Mouse (Mus musculus) heart, embryonic 14.5 days (tissue): Measurements from ENCODE around the gene Rapgef2. TPM values are rescaled to one million over a fixed set of nuclear protein-coding genes. Genes with fewer than 3 reads are reported as not detected.

Experiments used
- ATAC-seq: fragments of 200-750 bp; cut with Nextera tagmentation; 2 replicates; pipeline ENCODE4 v1.8.0; 2017; ENCODE audit warnings: low read depth, moderate TSS enrichment; ENCODE audit not compliant: insufficient number of reproducible peaks, insufficient read depth, low FRiP score
- H3K27ac ChIP-seq, 2 experiments: fragments of 200-500 bp in 1 of 2; fragments of 300-500 bp in 1 of 2; sonication (generic) in 1 of 2; replicated peaks in 1 of 2; 2 replicates each; pipeline ENCODE4 v1.5.1; 2012 to 2014; ENCODE audit warnings: low read depth in 2 of 2, low read length in 2 of 2, control low read depth in 1 of 2, mild to moderate bottlenecking in 1 of 2, mixed read lengths in 1 of 2; ENCODE audit not compliant: control insufficient read depth in 1 of 2, insufficient read depth in 1 of 2
- H3K27me3 ChIP-seq: fragments of 300-500 bp; sonication (generic); 2 replicates; pipeline ENCODE4 v1.6.1; 2014; ENCODE audit warnings: mild to moderate bottlenecking, low read length, control low read depth; ENCODE audit not compliant: control insufficient read depth, insufficient read depth
- H3K36me3 ChIP-seq: fragments of 300-500 bp; sonication (generic); 2 replicates; pipeline ENCODE4 v1.6.1; 2014; ENCODE audit warnings: mild to moderate bottlenecking, control low read depth, low read length, mixed read lengths; ENCODE audit not compliant: control insufficient read depth, insufficient read depth
- H3K4me1 ChIP-seq, 2 experiments: fragments of 200-500 bp in 1 of 2; fragments of 300-500 bp in 1 of 2; sonication (generic) in 1 of 2; 2 replicates each; pipeline ENCODE4 v1.6.1; 2012 to 2014; ENCODE audit warnings: low read length in 2 of 2, control low read depth in 1 of 2, mixed read lengths in 1 of 2; ENCODE audit not compliant: control insufficient read depth in 2 of 2, insufficient read depth in 2 of 2
- H3K4me2 ChIP-seq: fragments of 300-500 bp; sonication (generic); 2 replicates; pipeline ENCODE4 v1.6.1; 2014; ENCODE audit warnings: mild to moderate bottlenecking, low read length
- H3K4me3 ChIP-seq, 2 experiments: fragments of 200-500 bp in 1 of 2; fragments of 300-500 bp in 1 of 2; sonication (generic) in 1 of 2; 2 replicates each; pipeline ENCODE4 v1.5.1; 2012 to 2014; ENCODE audit warnings: low read length in 2 of 2, mild to moderate bottlenecking in 2 of 2, control low read depth in 1 of 2, low read depth in 1 of 2, moderate library complexity in 1 of 2; ENCODE audit not compliant: control insufficient read depth in 1 of 2, insufficient read depth in 1 of 2
- H3K9ac ChIP-seq: fragments of 300-500 bp; sonication (generic); 2 replicates; pipeline ENCODE4 v1.6.1; 2014; ENCODE audit warnings: mild to moderate bottlenecking, low read length
- H3K9me3 ChIP-seq: fragments of 300-500 bp; sonication (generic); 2 replicates; pipeline ENCODE4 v1.6.1; 2016; ENCODE audit warnings: low read length, control low read depth; ENCODE audit not compliant: control insufficient read depth
- WGBS: fragments of 180-500 bp; shearing (Covaris S2); extraction: QIAGEN DNeasy Blood & Tissue Kit; methylation state at CpG from one replicate; pipeline ENCODE4 v1.1.7; 2014; 5-methylcytosine and 5-hydroxymethylcytosine counted together
- polyA plus RNA-seq: library from polyadenylated mRNA; unstranded; fragments of >200 nt; fragmentation: Nextera tagmentation; extraction: Ambion mirVana; gene quantifications from 2 replicates; pipeline ENCODE4 v1.2.1, GENCODE M21; 2014

Gene Rapgef2
- polyA plus RNA-seq, 1 experiment from 2014 or later = 7.3 TPM

- H3K9ac ChIP-seq = peak overlapping the region; percentile 64
- 0 out of 2 replicates have a peak, but pooled peaks cover 3% of the 10 kb centered on the region for H3K36me3 ChIP-seq
- no peaks in the 10 kb centered on the region for H3K9me3 ChIP-seq
- WGBS = 7% methylated on average over 6 of the region's 6 CpGs
- peaks cover 11 to 33% of the 10 kb centered on the region in 2 experiments for H3K4me1 ChIP-seq
- peak overlapping the region; percentile 61 for H3K4me2 ChIP-seq
- ATAC-seq = peak; percentile 78; the same call in 1 of the 2 replicates
- peak overlapping the region; percentile 91 to 94 for H3K27ac ChIP-seq
- H3K27me3 ChIP-seq = no peaks in the 10 kb centered on the region
- peak overlapping the region in 1 of 2 experiments; percentile 26; a peak in 2 of 4 replicates for H3K4me3 ChIP-seq
Observed at GRCm38 (mm10) chr3:79161834-79162401, 124.4 kb downstream of the Rapgef2 start.

DNA sequence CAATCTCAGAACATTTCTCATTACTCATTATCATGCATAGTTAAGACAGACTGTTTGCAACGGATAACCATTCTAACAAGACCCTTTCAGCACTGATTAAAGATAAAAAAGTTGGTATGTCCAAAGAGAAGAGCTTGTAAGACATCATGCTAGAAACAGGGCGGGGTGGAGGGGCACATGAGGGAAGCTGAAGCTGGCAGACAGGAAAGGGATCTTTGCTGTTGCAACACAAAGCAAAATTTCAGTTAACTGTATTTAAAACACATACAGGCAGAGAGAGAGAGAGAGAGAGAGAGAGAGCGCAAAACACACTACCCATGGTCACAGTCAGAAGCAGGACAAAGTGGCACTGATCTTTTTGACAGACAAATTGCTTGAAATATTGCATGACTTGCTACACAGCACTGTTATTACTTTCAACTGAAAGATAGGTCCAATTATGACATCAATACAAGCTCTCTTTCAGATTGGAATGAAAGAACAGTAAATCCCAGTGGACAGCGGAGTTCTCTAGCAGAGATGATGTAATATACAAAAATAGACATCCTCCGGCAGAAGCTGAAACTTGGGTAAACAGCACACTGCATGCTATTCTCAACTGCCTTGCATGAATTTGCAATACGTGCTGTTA, 125.1 kb downstream of the Rapgef2 start:
- peak overlapping the region; percentile 61 for H3K4me2 ChIP-seq
- H3K9ac ChIP-seq = peak overlapping the region; percentile 64
- WGBS = 12% methylated on average over 6 of the region's 6 CpGs
- H3K4me3 ChIP-seq = peak overlapping the region in 1 of 2 experiments; percentile 26; a peak in 2 of 4 replicates
- H3K9me3 ChIP-seq = no peaks in the 10 kb centered on the region
- peak overlapping the region; percentile 91 to 94 for H3K27ac ChIP-seq
- peak; percentile 72 for ATAC-seq
- no peaks in the 10 kb centered on the region for H3K27me3 ChIP-seq
- peaks cover 11 to 33% of the 10 kb centered on the region in 2 experiments for H3K4me1 ChIP-seq
- H3K36me3 ChIP-seq = 0 out of 2 replicates have a peak, but pooled peaks cover 3% of the 10 kb centered on the region

DNA sequence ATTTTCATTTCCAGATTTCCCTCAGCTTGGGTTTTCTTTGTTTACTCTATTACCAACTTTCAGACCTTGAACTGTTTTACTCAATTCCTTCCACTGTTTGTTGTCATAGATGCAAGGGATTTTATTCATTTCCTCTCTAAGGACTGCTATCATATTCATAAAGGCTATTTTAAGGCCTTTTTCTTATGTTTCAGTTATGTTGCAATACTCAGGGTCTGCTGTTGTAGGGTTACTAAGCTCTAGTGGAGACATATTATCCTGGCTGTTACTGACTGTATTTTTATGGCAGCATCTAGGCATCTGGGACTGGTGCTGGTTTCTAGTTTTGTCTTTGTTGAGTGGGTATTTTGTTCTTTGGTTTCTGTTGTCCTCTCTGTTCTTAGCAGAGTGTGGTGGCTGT, 128.1 kb downstream of the Rapgef2 start:
- Histone ChIP-seq H3K9me3 (no peaks in the 10 kb centered on the region), H3K4me2 (no peak overlapping the region), H3K9ac (no peak overlapping the region), H3K4me3 (no peak overlapping the region), H3K4me1 (peaks cover 11 to 39% of the 10 kb centered on the region in 2 experiments), H3K27ac (no peak overlapping the region), H3K36me3 (0 out of 2 replicates have a peak, but pooled peaks cover 3% of the 10 kb centered on the region), H3K27me3 (no peaks in the 10 kb centered on the region)
- no peak for ATAC-seq

DNA sequence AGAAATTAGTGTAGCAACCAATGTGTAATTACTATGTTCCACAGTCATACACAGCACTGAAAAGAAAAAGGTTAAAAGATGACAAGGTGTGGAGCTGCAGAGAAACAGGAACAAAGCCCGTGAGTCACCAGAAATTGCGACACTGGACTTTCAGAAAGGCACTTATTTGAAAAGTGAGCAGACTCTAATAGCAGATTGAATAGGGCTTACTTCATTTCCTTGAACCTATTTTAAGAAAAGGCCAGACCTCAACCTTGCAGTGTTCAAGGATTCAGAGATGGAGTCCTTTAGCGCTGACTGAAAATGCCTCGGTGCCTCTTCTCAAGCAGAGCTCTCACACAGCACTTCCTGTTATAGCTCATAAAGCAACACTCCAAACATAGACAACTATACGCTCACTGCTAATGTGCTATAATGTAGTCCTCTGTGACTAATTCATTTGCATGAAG, 133.3 kb downstream of the Rapgef2 start:
- no peak overlapping the region for H3K4me2 ChIP-seq
- H3K27ac ChIP-seq = peak overlapping the region; percentile 4 to 17; a peak in 3 of 4 replicates
- H3K9me3 ChIP-seq = no peaks in the 10 kb centered on the region
- ATAC-seq = no peak
- H3K27me3 ChIP-seq = no peaks in the 10 kb centered on the region
- H3K9ac ChIP-seq = no peak overlapping the region
- peaks cover 0 to 17% of the 10 kb centered on the region in 2 experiments; a peak in 2 of 4 replicates for H3K4me1 ChIP-seq
- H3K36me3 ChIP-seq = 0 out of 2 replicates have a peak, but pooled peaks cover 3% of the 10 kb centered on the region
- H3K4me3 ChIP-seq = no peak overlapping the region
- WGBS = 48% methylated on average over 5 of the region's 5 CpGs

DNA sequence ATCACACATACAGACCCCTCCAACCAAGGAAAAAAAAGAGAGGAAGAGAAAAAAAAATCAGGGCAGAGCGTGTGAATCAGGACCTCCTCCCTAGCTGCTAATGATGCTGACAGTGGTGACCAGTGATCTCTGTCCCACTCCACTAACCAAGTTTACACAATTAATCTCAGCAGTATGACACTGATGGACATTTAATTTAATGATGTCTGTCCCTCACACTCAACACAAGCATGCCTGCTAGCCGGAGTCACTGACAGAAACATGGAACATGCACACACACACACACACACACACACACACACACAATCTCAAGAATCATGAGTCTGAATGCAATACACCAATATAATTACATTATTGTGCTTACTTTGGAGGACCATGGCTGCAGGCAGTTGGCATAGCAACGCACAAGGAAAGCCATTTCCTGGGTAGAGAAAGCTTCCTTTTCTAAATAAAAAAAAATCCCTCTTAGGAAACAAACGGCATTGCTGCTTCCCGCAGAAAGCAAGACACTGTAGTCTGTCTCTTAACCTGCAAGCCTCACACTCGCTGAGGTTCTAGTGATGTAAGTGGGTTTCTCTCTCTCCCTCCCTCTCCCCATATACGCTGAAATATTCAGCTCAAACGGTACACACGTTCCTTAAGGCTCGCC, 140.8 kb downstream of the Rapgef2 start:
- H3K9ac ChIP-seq = peak overlapping the region; percentile 74
- H3K4me2 ChIP-seq = peak overlapping the region; percentile 71
- 18% methylated on average over 10 of the region's 10 CpGs for WGBS
- H3K27me3 ChIP-seq = no peaks in the 10 kb centered on the region
- peak overlapping the region; percentile 88 to 91 for H3K27ac ChIP-seq
- ATAC-seq = no peak
- H3K4me1 ChIP-seq = peaks cover 18 to 50% of the 10 kb centered on the region in 2 experiments
- H3K36me3 ChIP-seq = no peaks in the 10 kb centered on the region
- peak overlapping the region in 1 of 2 experiments; percentile 21; a peak in 1 of 4 replicates for H3K4me3 ChIP-seq
- H3K9me3 ChIP-seq = no peaks in the 10 kb centered on the region

- peak overlapping the region; percentile 71 for H3K4me2 ChIP-seq
- no peaks in the 10 kb centered on the region for H3K36me3 ChIP-seq
- H3K9ac ChIP-seq = peak overlapping the region; percentile 74
- peaks cover 20 to 57% of the 10 kb centered on the region in 2 experiments for H3K4me1 ChIP-seq
- no peak for ATAC-seq
- peak overlapping the region; percentile 88 to 91 for H3K27ac ChIP-seq
- 15% methylated on average over 13 of the region's 13 CpGs for WGBS
- H3K4me3 ChIP-seq = peak overlapping the region; percentile 21 to 38
- H3K27me3 ChIP-seq = no peaks in the 10 kb centered on the region
- H3K9me3 ChIP-seq = no peaks in the 10 kb centered on the region
Observed at GRCm38 (mm10) chr3:79144672-79145406, 141.5 kb downstream of the Rapgef2 start.

GRCm38 (mm10) chr3:79144085-79144484, 142.2 kb downstream of the Rapgef2 start:
- ATAC-seq = no peak
- WGBS = 42% methylated on average over 6 of the region's 6 CpGs
- H3K4me3 ChIP-seq = no peak overlapping the region; a peak in 1 of 4 replicates
- peak overlapping the region; percentile 74 for H3K9ac ChIP-seq
- peak overlapping the region in 1 of 2 experiments; percentile 91; a peak in 1 of 4 replicates for H3K27ac ChIP-seq
- no peaks in the 10 kb centered on the region for H3K36me3 ChIP-seq
- H3K27me3 ChIP-seq = no peaks in the 10 kb centered on the region
- H3K4me1 ChIP-seq = peaks cover 21 to 57% of the 10 kb centered on the region in 2 experiments
- H3K4me2 ChIP-seq = peak overlapping the region; percentile 71
- no peaks in the 10 kb centered on the region for H3K9me3 ChIP-seq
